Mouse (Mus musculus) intestine, embryonic 16.5 days (tissue): ENCODE measurements around the gene Fam131c. TPM values are rescaled to one million over a fixed set of nuclear protein-coding genes. Genes with fewer than 3 reads are reported as not detected.

Source experiments
- ATAC-seq: fragments of 200-750 bp; cut with Nextera tagmentation; 2 replicates; pipeline ENCODE4 v1.8.0; 2017; ENCODE audit warnings: moderate TSS enrichment, moderate library complexity
- H3K27ac ChIP-seq: fragments of 300-500 bp; sonication (generic); 2 replicates; pipeline ENCODE4 v1.5.1; 2014; ENCODE audit warnings: mild to moderate bottlenecking, low read length
- H3K27me3 ChIP-seq: fragments of 300-500 bp; sonication (generic); replicated peaks from 2 replicates; pipeline ENCODE4 v1.6.1; 2014; ENCODE audit warnings: low read length, control low read depth, mixed read lengths; ENCODE audit not compliant: control insufficient read depth, insufficient read depth
- H3K36me3 ChIP-seq: fragments of 300-500 bp; sonication (generic); 2 replicates; pipeline ENCODE4 v1.6.1; 2014; ENCODE audit warnings: low read length, control low read depth; ENCODE audit not compliant: control insufficient read depth, insufficient read depth
- H3K4me1 ChIP-seq: fragments of 300-500 bp; sonication (generic); 2 replicates; pipeline ENCODE4 v1.6.1; 2014; ENCODE audit warnings: low read length, control low read depth, mixed read lengths; ENCODE audit not compliant: control insufficient read depth, insufficient read depth
- H3K4me2 ChIP-seq: fragments of 300-500 bp; sonication (generic); 2 replicates; pipeline ENCODE4 v1.6.1; 2014; ENCODE audit warnings: low read depth, low read length, control low read depth
- H3K4me3 ChIP-seq: fragments of 300-500 bp; sonication (generic); 2 replicates; pipeline ENCODE4 v1.5.1; 2014; ENCODE audit warnings: mild to moderate bottlenecking, low read length
- H3K9ac ChIP-seq: fragments of 300-500 bp; sonication (generic); 2 replicates; pipeline ENCODE4 v1.6.1; 2014; ENCODE audit warnings: low read depth, low read length
- H3K9me3 ChIP-seq: fragments of 300-500 bp; sonication (generic); 2 replicates; pipeline ENCODE4 v1.6.1; 2016; ENCODE audit warnings: low read length, control low read depth; ENCODE audit not compliant: control insufficient read depth
- WGBS: fragments of 180-500 bp; shearing (Covaris S2); extraction: QIAGEN DNeasy Blood & Tissue Kit; methylation state at CpG from one replicate; pipeline ENCODE4 v1.1.7; 2014; 5-methylcytosine and 5-hydroxymethylcytosine counted together
- polyA plus RNA-seq: library from polyadenylated mRNA; unstranded; fragments of >200 nt; fragmentation: Nextera tagmentation; extraction: Ambion mirVana; gene quantifications from 2 replicates; pipeline ENCODE4 v1.2.1, GENCODE M21; 2015

Gene Fam131c
- polyA plus RNA-seq, 1 experiment from 2014 or later, result 1.5 TPM

GRCm38 (mm10) chr4:141365876-141366275 is 2.1 kb upstream of the Fam131c start:
- peaks cover 19% of the 10 kb centered on the region for H3K27me3 ChIP-seq
- H3K4me2 ChIP-seq, result no peak overlapping the region
- no peaks in the 10 kb centered on the region for H3K36me3 ChIP-seq
- ATAC-seq, result no peak
- no peak overlapping the region for H3K27ac ChIP-seq
- no peak overlapping the region for H3K9ac ChIP-seq
- H3K4me1 ChIP-seq, result 0 out of 2 replicates have a peak, but pooled peaks cover 8% of the 10 kb centered on the region
- H3K4me3 ChIP-seq, result no peak overlapping the region
- WGBS, result 53% methylated on average over 7 of the region's 7 CpGs
- H3K9me3 ChIP-seq, result no peaks in the 10 kb centered on the region

GRCm38 (mm10) chr4:141372426-141372825 is 4.4 kb downstream of the Fam131c start:
- H3K4me3 ChIP-seq, result no peak overlapping the region
- H3K9me3 ChIP-seq, result no peaks in the 10 kb centered on the region
- H3K9ac ChIP-seq, result no peak overlapping the region
- no peak overlapping the region for H3K27ac ChIP-seq
- H3K27me3 ChIP-seq, result peaks cover 10% of the 10 kb centered on the region
- H3K4me1 ChIP-seq, result 0 out of 2 replicates have a peak, but pooled peaks cover 2% of the 10 kb centered on the region
- ATAC-seq, result no peak
- no peak overlapping the region for H3K4me2 ChIP-seq
- H3K36me3 ChIP-seq, result no peaks in the 10 kb centered on the region
- 93% methylated on average over 5 of the region's 5 CpGs for WGBS

GRCm38 (mm10) chr4:141379674-141380073 is 11.7 kb downstream of the Fam131c start:
- H3K4me1 ChIP-seq, result peaks cover 12% of the 10 kb centered on the region
- H3K27ac ChIP-seq, result no peak overlapping the region
- 65% methylated on average over 8 of the region's 8 CpGs for WGBS
- no peak overlapping the region for H3K4me3 ChIP-seq
- H3K27me3 ChIP-seq, result peaks cover 20% of the 10 kb centered on the region
- H3K9ac ChIP-seq, result no peak overlapping the region
- ATAC-seq, result no peak
- no peaks in the 10 kb centered on the region for H3K36me3 ChIP-seq
- H3K9me3 ChIP-seq, result no peaks in the 10 kb centered on the region
- no peak overlapping the region for H3K4me2 ChIP-seq

GRCm38 (mm10) chr4:141382406-141382805 is 14.4 kb downstream of the Fam131c start:
- ATAC-seq, result peak; percentile 28; the same call in 1 of the 2 replicates
- Histone ChIP-seq H3K4me3 (peak overlapping the region; percentile 45), H3K27ac (no peak overlapping the region), H3K27me3 (peaks cover 20% of the 10 kb centered on the region), H3K9ac (peak overlapping the region; percentile 60), H3K4me2 (peak overlapping the region; percentile 77), H3K9me3 (no peaks in the 10 kb centered on the region), H3K36me3 (no peaks in the 10 kb centered on the region), H3K4me1 (peaks cover 12% of the 10 kb centered on the region)
- 3% methylated on average over 25 of the region's 25 CpGs for WGBS

GRCm38 (mm10) chr4:141385275-141385674 is 17.3 kb downstream of the Fam131c start:
- Histone ChIP-seq H3K36me3 (no peaks in the 10 kb centered on the region), H3K9me3 (no peaks in the 10 kb centered on the region), H3K9ac (no peak overlapping the region), H3K27ac (no peak overlapping the region), H3K27me3 (peaks cover 20% of the 10 kb centered on the region), H3K4me2 (no peak overlapping the region), H3K4me3 (no peak overlapping the region), H3K4me1 (peaks cover 12% of the 10 kb centered on the region)
- WGBS, result 5% methylated on average over 7 of the region's 7 CpGs
- ATAC-seq, result peak; percentile 20; the same call in 1 of the 2 replicates

- peaks cover 20% of the 10 kb centered on the region for H3K27me3 ChIP-seq
- peaks cover 12% of the 10 kb centered on the region for H3K4me1 ChIP-seq
- H3K9me3 ChIP-seq, result no peaks in the 10 kb centered on the region
- ATAC-seq, result no peak
- H3K27ac ChIP-seq, result no peak overlapping the region
- no peaks in the 10 kb centered on the region for H3K36me3 ChIP-seq
- H3K9ac ChIP-seq, result no peak overlapping the region
- 72% methylated on average over 7 of the region's 7 CpGs for WGBS
- H3K4me2 ChIP-seq, result no peak overlapping the region
- H3K4me3 ChIP-seq, result no peak overlapping the region
These were observed 18.1 kb downstream of the Fam131c start for GRCm38 (mm10) chr4:141386150-141386549.

GRCm38 (mm10) chr4:141387093-141387784 is 19.2 kb downstream of the Fam131c start:
- Histone ChIP-seq H3K27ac (no peak overlapping the region), H3K4me3 (no peak overlapping the region)
- 22% methylated on average over 5 of the region's 5 CpGs for WGBS

GRCm38 (mm10) chr4:141387933-141388332 is 19.9 kb downstream of the Fam131c start:
- WGBS, result 69% methylated on average over 5 of the region's 5 CpGs
- Histone ChIP-seq H3K9ac (no peak overlapping the region), H3K4me1 (peaks cover 2% of the 10 kb centered on the region; the same call in 1 of the 2 replicates), H3K27ac (no peak overlapping the region), H3K9me3 (no peaks in the 10 kb centered on the region), H3K4me2 (no peak overlapping the region), H3K27me3 (peaks cover 13% of the 10 kb centered on the region), H3K36me3 (no peaks in the 10 kb centered on the region), H3K4me3 (no peak overlapping the region)
- no peak for ATAC-seq

More at GRCm38 (mm10) chr4:141387093-141387784, 19.2 kb downstream of the Fam131c start:
- peaks cover 8% of the 10 kb centered on the region for H3K4me1 ChIP-seq
- no peaks in the 10 kb centered on the region for H3K36me3 ChIP-seq
- no peaks in the 10 kb centered on the region for H3K9me3 ChIP-seq
- peaks cover 17% of the 10 kb centered on the region for H3K27me3 ChIP-seq
- H3K9ac ChIP-seq, result no peak overlapping the region
- peak; percentile 43; the same call in 1 of the 2 replicates for ATAC-seq
- H3K4me2 ChIP-seq, result no peak overlapping the region

GRCm38 (mm10) chr4:141389366-141390150 is 21.5 kb downstream of the Fam131c start:
- Histone ChIP-seq H3K36me3 (no peaks in the 10 kb centered on the region), H3K9me3 (no peaks in the 10 kb centered on the region), H3K4me1 (no peaks in the 10 kb centered on the region; the same call in 1 of the 2 replicates), H3K4me3 (no peak overlapping the region), H3K9ac (no peak overlapping the region), H3K4me2 (no peak overlapping the region), H3K27me3 (0 out of 2 replicates have a peak, but pooled peaks cover 1% of the 10 kb centered on the region), H3K27ac (no peak overlapping the region)
- ATAC-seq, result no peak
- 72% methylated on average over 18 of the region's 18 CpGs for WGBS
